Mouse (Mus musculus) intestine, postnatal 0 days (tissue): ENCODE results near the gene Etv3. TPM values are rescaled to one million over a fixed set of nuclear protein-coding genes. Genes with fewer than 3 reads are reported as not detected.

Source experiments
- ATAC-seq: fragments of 200-750 bp; cut with Nextera tagmentation; 2 replicates; pipeline ENCODE4 v1.8.0; 2017; ENCODE audit warnings: mild to moderate bottlenecking, moderate TSS enrichment, moderate library complexity
- H3K27ac ChIP-seq: fragments of 300-500 bp; sonication (generic); 2 replicates; pipeline ENCODE4 v1.5.1; 2014; ENCODE audit warnings: mild to moderate bottlenecking, low read depth, low read length, moderate library complexity
- H3K27me3 ChIP-seq: fragments of 300-500 bp; sonication (generic); replicated peaks from 2 replicates; pipeline ENCODE4 v1.6.1; 2014; ENCODE audit warnings: low read length, mixed read lengths; ENCODE audit not compliant: control insufficient read depth, insufficient read depth
- H3K36me3 ChIP-seq: fragments of 300-500 bp; sonication (generic); 2 replicates; pipeline ENCODE4 v1.6.1; 2014; ENCODE audit warnings: mild to moderate bottlenecking, moderate library complexity; ENCODE audit not compliant: control insufficient read depth, insufficient read depth
- H3K4me1 ChIP-seq: fragments of 300-500 bp; sonication (generic); replicated peaks from 2 replicates; pipeline ENCODE4 v1.6.1; 2014; ENCODE audit warnings: antibody characterized with exemption, low read length, mixed read lengths; ENCODE audit not compliant: control insufficient read depth, insufficient read depth
- H3K4me2 ChIP-seq: fragments of 300-500 bp; sonication (generic); replicated peaks from 2 replicates; pipeline ENCODE4 v1.6.1; 2014; ENCODE audit warnings: low read depth, mild to moderate bottlenecking, moderate library complexity
- H3K4me3 ChIP-seq: fragments of 300-500 bp; sonication (generic); 2 replicates; pipeline ENCODE4 v1.5.1; 2014; ENCODE audit warnings: low read depth, low read length
- H3K9ac ChIP-seq: fragments of 300-500 bp; sonication (generic); 2 replicates; pipeline ENCODE4 v1.6.1; 2014; ENCODE audit warnings: mild to moderate bottlenecking, low read depth, low read length
- H3K9me3 ChIP-seq: fragments of 300-500 bp; sonication (generic); 2 replicates; pipeline ENCODE4 v1.6.1; 2016; ENCODE audit warnings: mixed run types; ENCODE audit not compliant: control insufficient read depth
- CTCF ChIP-seq: sonication (generic); IDR thresholded peaks from 2 replicates; pipeline ENCODE4 v1.5.1; 2016; ENCODE audit warnings: low read depth, mild to moderate bottlenecking, control low read depth, antibody characterized with exemption, moderate library complexity
- WGBS: fragments of 180-500 bp; shearing (Covaris S2); extraction: QIAGEN DNeasy Blood & Tissue Kit; methylation state at CpG from one replicate; pipeline ENCODE4 v1.1.7; 2014; 5-methylcytosine and 5-hydroxymethylcytosine counted together
- polyA plus RNA-seq: library from polyadenylated mRNA; unstranded; fragments of >200 nt; fragmentation: Nextera tagmentation; extraction: Ambion mirVana; gene quantifications from 2 replicates; pipeline ENCODE4 v1.2.1, GENCODE M21; 2015

Etv3 gene
- polyA plus RNA-seq, 1 experiment from 2014 or later: 9.5 TPM

- no peak overlapping the region for H3K27ac ChIP-seq
- H3K4me1 ChIP-seq: no peaks in the 10 kb centered on the region
- H3K4me2 ChIP-seq: no peak overlapping the region
- ATAC-seq: no peak
- H3K9me3 ChIP-seq: no peaks in the 10 kb centered on the region
- H3K27me3 ChIP-seq: no peaks in the 10 kb centered on the region
- 73% methylated on average over 10 of the region's 10 CpGs for WGBS
- no peak overlapping the region for H3K9ac ChIP-seq
- no peak overlapping the region for H3K4me3 ChIP-seq
- peaks cover 53% of the 10 kb centered on the region for H3K36me3 ChIP-seq
- no peak for TF ChIP-seq CTCF
These were observed 12.8 kb downstream of the Etv3 start for GRCm38 (mm10) chr3:87538034-87538433.

- ATAC-seq: no peak
- H3K4me2 ChIP-seq: no peak overlapping the region
- H3K4me1 ChIP-seq: no peaks in the 10 kb centered on the region
- no peak for TF ChIP-seq CTCF
- 65% methylated on average over 11 of the region's 11 CpGs for WGBS
- H3K4me3 ChIP-seq: no peak overlapping the region
- no peak overlapping the region for H3K27ac ChIP-seq
- no peaks in the 10 kb centered on the region for H3K27me3 ChIP-seq
- no peak overlapping the region for H3K9ac ChIP-seq
- H3K36me3 ChIP-seq: peaks cover 36% of the 10 kb centered on the region
- H3K9me3 ChIP-seq: no peaks in the 10 kb centered on the region
These were observed 14.9 kb downstream of the Etv3 start for GRCm38 (mm10) chr3:87540028-87540675.

GRCm38 (mm10) chr3:87540714-87541113, 15.5 kb downstream of the Etv3 start:
- Histone ChIP-seq H3K27me3 (no peaks in the 10 kb centered on the region), H3K9me3 (no peaks in the 10 kb centered on the region), H3K27ac (0 out of 2 replicates have a peak overlapping the region, but pooled peaks have one; percentile 8), H3K9ac (no peak overlapping the region), H3K36me3 (peaks cover 30% of the 10 kb centered on the region), H3K4me1 (no peaks in the 10 kb centered on the region), H3K4me3 (no peak overlapping the region), H3K4me2 (no peak overlapping the region)
- WGBS: 54% methylated on average over 8 of the region's 8 CpGs
- TF ChIP-seq CTCF: no peak
- no peak for ATAC-seq

- 75% methylated on average over 7 of the region's 7 CpGs for WGBS
- H3K27ac ChIP-seq: no peak overlapping the region
- no peaks in the 10 kb centered on the region for H3K4me1 ChIP-seq
- H3K9me3 ChIP-seq: no peaks in the 10 kb centered on the region
- ATAC-seq: no peak
- H3K27me3 ChIP-seq: no peaks in the 10 kb centered on the region
- peaks cover 15% of the 10 kb centered on the region for H3K36me3 ChIP-seq
- no peak overlapping the region for H3K4me2 ChIP-seq
- H3K4me3 ChIP-seq: no peak overlapping the region
- no peak overlapping the region for H3K9ac ChIP-seq
- TF ChIP-seq CTCF: no peak
These were observed 17.4 kb downstream of the Etv3 start for GRCm38 (mm10) chr3:87542481-87543215.

GRCm38 (mm10) chr3:87545554-87545953, 20.3 kb downstream of the Etv3 start:
- no peak for ATAC-seq
- H3K36me3 ChIP-seq: no peaks in the 10 kb centered on the region
- H3K4me1 ChIP-seq: no peaks in the 10 kb centered on the region
- H3K27me3 ChIP-seq: no peaks in the 10 kb centered on the region; the same call in 1 of the 2 replicates
- H3K9me3 ChIP-seq: no peaks in the 10 kb centered on the region
- H3K4me2 ChIP-seq: no peak overlapping the region
- WGBS: 96% methylated on average over 3 of the region's 3 CpGs
- TF ChIP-seq CTCF: no peak
- no peak overlapping the region for H3K9ac ChIP-seq
- no peak overlapping the region for H3K4me3 ChIP-seq
- H3K27ac ChIP-seq: no peak overlapping the region

- Histone ChIP-seq H3K27me3 (no peaks in the 10 kb centered on the region; the same call in 1 of the 2 replicates), H3K4me1 (no peaks in the 10 kb centered on the region), H3K36me3 (no peaks in the 10 kb centered on the region), H3K27ac (no peak overlapping the region), H3K9me3 (no peaks in the 10 kb centered on the region), H3K4me2 (no peak overlapping the region), H3K4me3 (no peak overlapping the region), H3K9ac (no peak overlapping the region)
- WGBS: 82% methylated on average over 10 of the region's 10 CpGs
- TF ChIP-seq CTCF: no peak
- no peak for ATAC-seq
These were observed 21.1 kb downstream of the Etv3 start for GRCm38 (mm10) chr3:87546291-87546721.
